Mouse (Mus musculus) spleen, adult 10 weeks (tissue): Measurements from ENCODE around the gene Btnl2. TPM values are rescaled to one million over a fixed set of nuclear protein-coding genes. Genes with fewer than 3 reads are reported as not detected.

Experiments used
- polyA plus RNA-seq: library from polyadenylated mRNA; stranded (reverse); fragments of 350-450 nt; fragmentation: Illumina TruSeq; extraction: RNeasy Lipid Tissue Mini Kit (QIAGEN cat#74804); gene quantifications from one replicate; pipeline ENCODE4 v1.2.3, GENCODE M21; 2015; ENCODE audit warnings: low replicate concordance; ENCODE audit not compliant: insufficient read depth

Gene Btnl2
- 6.9 TPM for polyA plus RNA-seq

DNA sequence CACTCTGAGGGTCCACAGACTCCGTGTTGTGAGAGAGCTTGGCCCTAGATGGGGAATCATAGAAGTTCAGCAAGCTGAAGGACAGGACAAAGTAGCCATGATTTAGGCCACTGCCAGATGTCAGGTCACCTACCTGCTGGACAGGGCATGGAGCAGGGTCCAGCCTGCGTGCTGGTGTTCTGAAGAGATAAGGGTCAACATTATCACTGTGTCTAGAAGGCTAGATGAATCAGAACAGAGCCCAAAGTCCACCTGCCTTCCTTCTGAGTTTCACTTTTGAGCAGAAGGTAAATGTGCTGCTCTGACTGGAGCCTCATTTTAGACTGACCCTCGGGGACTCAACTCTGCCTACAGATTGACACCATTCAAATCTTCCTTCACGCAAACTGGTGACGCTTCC lies at the start of gene Btnl2:
Gene Btnl2 (plus strand): TSS at position 284 of the 400 bp plus-strand sequence.

DNA sequence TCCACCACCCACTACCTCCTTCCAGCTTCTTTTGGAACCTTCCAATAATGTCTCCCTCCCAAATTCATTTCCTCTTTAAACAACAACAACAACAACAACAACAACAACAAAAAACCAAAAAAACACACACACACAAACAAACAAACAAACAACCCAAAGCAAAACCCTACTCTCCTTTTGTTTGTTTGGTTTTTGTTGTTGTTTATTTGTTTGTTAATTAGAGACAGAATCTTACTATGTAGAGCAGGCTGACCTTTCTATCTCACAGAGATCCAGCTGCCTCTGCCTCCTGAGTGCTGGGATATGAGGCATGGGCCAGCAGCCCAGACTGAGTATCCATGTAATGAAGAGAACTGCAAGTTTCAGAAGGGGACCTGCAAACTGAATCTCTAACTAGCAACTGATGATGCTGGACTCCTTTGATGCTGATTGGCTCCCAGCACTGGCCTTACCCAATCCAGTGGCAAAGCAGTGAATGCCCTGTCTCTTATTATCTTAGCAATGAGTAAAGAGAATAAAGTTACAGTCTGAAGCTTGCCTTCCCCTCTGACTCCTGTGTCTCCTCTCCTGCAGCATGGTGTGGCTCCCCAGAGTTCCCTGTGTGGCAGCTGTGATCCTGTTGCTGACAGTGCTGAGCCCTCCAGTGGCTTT lies 49.1 kb upstream of the Btnl2 start, which contains the start of gene H2-Eb1:
Gene H2-Eb1 (plus strand): TSS at position 488 of the 651 bp plus-strand sequence.

DNA sequence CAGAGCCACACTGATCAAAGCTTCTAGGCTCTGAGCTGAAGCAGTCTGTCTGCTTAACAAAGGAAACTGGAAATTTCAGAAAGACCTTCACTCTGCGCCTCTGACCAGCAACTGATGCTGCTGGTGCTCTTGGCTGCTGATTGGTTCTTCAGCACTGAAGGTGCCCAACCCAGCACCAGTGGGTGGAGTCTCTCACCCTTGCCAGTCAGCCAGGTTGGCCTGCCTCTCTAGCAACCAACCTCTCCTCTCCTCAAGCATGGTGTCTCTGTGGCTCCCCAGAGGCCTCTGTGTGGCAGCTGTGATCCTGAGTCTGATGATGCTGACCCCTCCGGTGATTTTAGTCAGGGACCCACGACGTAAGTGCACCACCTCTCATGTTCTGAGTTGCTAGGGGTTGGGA lies 29.2 kb upstream of the Btnl2 start, which contains the start of gene H2-Eb2:
Gene H2-Eb2 (plus strand): TSS at position 230 of the 400 bp plus-strand sequence.

DNA sequence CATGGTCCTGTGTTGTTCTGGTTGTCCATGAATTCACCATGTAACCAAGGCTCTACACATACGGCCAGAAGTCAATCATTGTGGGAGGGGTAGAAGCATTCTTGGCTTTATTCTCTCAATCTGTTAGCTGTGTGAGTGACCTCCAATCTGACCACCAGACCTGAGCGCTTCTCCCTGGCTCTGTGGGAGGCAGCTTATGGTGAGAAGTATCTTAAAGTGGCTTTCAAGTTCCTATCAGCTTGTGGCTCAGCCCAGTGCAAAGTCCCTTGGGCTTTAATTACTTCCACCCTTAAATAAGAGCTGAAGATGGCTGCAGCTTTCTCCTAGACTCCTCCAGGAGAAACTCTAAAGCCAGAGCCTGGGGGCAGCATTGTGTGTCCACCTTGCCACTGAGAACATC lies 22.2 kb downstream of the Btnl2 start, which contains the start of gene Btnl1:
Gene Btnl1 (plus strand): TSS at position 286 of the 400 bp plus-strand sequence.

DNA sequence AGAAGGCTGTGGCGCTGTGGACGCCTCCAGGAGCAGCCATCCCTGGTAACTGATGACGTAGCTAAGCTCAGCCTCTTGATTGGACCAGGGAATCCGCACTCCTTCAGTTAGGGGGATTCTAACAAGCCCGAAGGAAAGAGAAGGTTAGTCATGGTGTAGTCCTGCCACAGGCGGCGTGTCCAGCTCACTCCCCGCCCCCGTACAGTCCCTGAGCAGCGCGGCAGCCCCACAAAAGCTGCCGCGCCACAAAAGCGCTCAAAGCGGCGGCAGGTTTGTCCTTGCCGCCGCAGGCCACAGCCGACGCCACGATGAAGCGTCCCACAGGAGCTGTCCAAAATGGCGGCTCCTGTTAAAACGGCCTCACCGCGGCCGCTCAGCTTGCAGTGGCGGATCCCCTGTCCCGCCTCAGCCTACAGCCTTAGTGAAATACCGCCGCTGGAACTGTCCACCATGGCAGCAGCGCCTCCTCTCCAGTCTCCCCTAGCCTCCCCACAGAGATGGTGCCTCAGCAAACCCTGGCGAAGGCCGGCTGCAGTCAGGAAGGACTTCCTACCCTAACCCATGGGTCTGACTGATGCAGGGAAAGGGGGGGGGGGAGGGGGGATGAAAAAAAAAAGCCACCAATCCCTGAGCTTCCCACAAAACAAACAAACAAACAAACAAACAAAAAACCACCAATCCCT lies 44.2 kb downstream of the Btnl2 start, which contains the start of gene BC051142:
Gene BC051142 (plus strand): TSS at position 110 of the 683 bp plus-strand sequence.

Other genes starting within 250 kb of the Btnl2 start
- 162 TPM for gene H2-DMa, start 235.3 kb upstream of the Btnl2 start, polyA plus RNA-seq
- 245 TPM for gene Brd2, start 232.2 kb upstream of the Btnl2 start, polyA plus RNA-seq
- 497 TPM for gene H2-DMb2, start 211.5 kb upstream of the Btnl2 start, polyA plus RNA-seq
- 222 TPM for gene H2-DMb1, start 201.8 kb upstream of the Btnl2 start, polyA plus RNA-seq
- gene Tap1, start 167.3 kb upstream of the Btnl2 start, polyA plus RNA-seq: 94.6 TPM
- gene Psmb9, start 167.1 kb upstream of the Btnl2 start, polyA plus RNA-seq: 164 TPM
- gene Psmb8, start 157.1 kb upstream of the Btnl2 start, polyA plus RNA-seq: 229 TPM
- 38.1 TPM for gene Tap2, start 151.3 kb upstream of the Btnl2 start, polyA plus RNA-seq
- 1,133 TPM for gene H2-Ob, start 115.9 kb upstream of the Btnl2 start, polyA plus RNA-seq
- gene H2-Ab1, start 97.1 kb upstream of the Btnl2 start, polyA plus RNA-seq: 2,500 TPM
- 4,264 TPM for gene H2-Aa, start 67.0 kb upstream of the Btnl2 start, polyA plus RNA-seq
- gene H2-Eb1, start 49.0 kb upstream of the Btnl2 start, polyA plus RNA-seq: 1,984 TPM
- gene H2-Eb2, start 29.2 kb upstream of the Btnl2 start, polyA plus RNA-seq: 75.2 TPM
- gene Btnl1, start 22.3 kb downstream of the Btnl2 start, polyA plus RNA-seq: 0.68 TPM
- 14.9 TPM for gene BC051142, start 44.0 kb downstream of the Btnl2 start, polyA plus RNA-seq
- 1.8 TPM for gene Btnl4, start 122.5 kb downstream of the Btnl2 start, polyA plus RNA-seq
- gene Btnl6, start 162.5 kb downstream of the Btnl2 start, polyA plus RNA-seq: 3.5 TPM
- 2.9 TPM for gene Notch4, start 209.4 kb downstream of the Btnl2 start, polyA plus RNA-seq
- gene Gpsm3, start 235.0 kb downstream of the Btnl2 start, polyA plus RNA-seq: 186 TPM
- 42.5 TPM for gene Pbx2, start 236.4 kb downstream of the Btnl2 start, polyA plus RNA-seq
- 4.0 TPM for gene Ager, start 243.0 kb downstream of the Btnl2 start, polyA plus RNA-seq
- 37.5 TPM for gene Rnf5, start 248.9 kb downstream of the Btnl2 start, polyA plus RNA-seq
- 22.9 TPM for gene Agpat1, start 249.4 kb downstream of the Btnl2 start, polyA plus RNA-seq